Mouse (Mus musculus): ENCODE data around the gene Fzr1.

Gene Fzr1

GRCm38 (mm10) chr10:81401205-81401520, 22.8 kb upstream of the Fzr1 start:
- no peak for DNase-seq

- no peak for DNase-seq
Observed at GRCm38 (mm10) chr10:81400371-81401204, 22.3 kb upstream of the Fzr1 start.

- no peak for DNase-seq
Observed at GRCm38 (mm10) chr10:81399798-81400308, 21.5 kb upstream of the Fzr1 start.

- no peak for DNase-seq
Observed at GRCm38 (mm10) chr10:81399296-81399695, 21.0 kb upstream of the Fzr1 start.

- no peak for DNase-seq
Observed at GRCm38 (mm10) chr10:81396749-81397148, 18.4 kb upstream of the Fzr1 start.

- DNase-seq, result no peak
Observed at GRCm38 (mm10) chr10:81395865-81396264, 17.5 kb upstream of the Fzr1 start.

GRCm38 (mm10) chr10:81395127-81395526, 16.8 kb upstream of the Fzr1 start:
- peak; percentile 82 for DNase-seq

GRCm38 (mm10) chr10:81393456-81394063, 15.2 kb upstream of the Fzr1 start:
- peak; percentile 49 for DNase-seq

GRCm38 (mm10) chr10:81392781-81393185, 14.5 kb upstream of the Fzr1 start, which contains the start of gene Smim24:
TSS of gene Smim24 (plus strand) at chr10:81393051.
- no peak for DNase-seq

GRCm38 (mm10) chr10:81392270-81392669, 14.0 kb upstream of the Fzr1 start:
- no peak for DNase-seq

- no peak for DNase-seq
Observed at GRCm38 (mm10) chr10:81390678-81390965, 12.3 kb upstream of the Fzr1 start.

- DNase-seq, result peak; percentile 83
Observed at GRCm38 (mm10) chr10:81389801-81390677, 11.7 kb upstream of the Fzr1 start.

- no peak for DNase-seq
Observed at GRCm38 (mm10) chr10:81389373-81389772, 11.1 kb upstream of the Fzr1 start.

GRCm38 (mm10) chr10:81388505-81389055, 10.3 kb upstream of the Fzr1 start, which contains the start of gene Gm48552:
TSS of gene Gm48552 (plus strand) at chr10:81389005.
- DNase-seq, result no peak

- DNase-seq, result no peak
Observed at GRCm38 (mm10) chr10:81387716-81388115, 9.4 kb upstream of the Fzr1 start.

- no peak for DNase-seq
Observed at GRCm38 (mm10) chr10:81385603-81386306, 7.4 kb upstream of the Fzr1 start.

- DNase-seq, result no peak
Observed at GRCm38 (mm10) chr10:81384605-81384982, 6.3 kb upstream of the Fzr1 start.

- DNase-seq, result peak; percentile 100
Observed at GRCm38 (mm10) chr10:81383802-81384604, 5.7 kb upstream of the Fzr1 start, which contains the start of the genes Dohh and Gm48551. TSS of gene Dohh (plus strand) at chr10:81384428. TSS of gene Gm48551 (plus strand) at chr10:81384466.

GRCm38 (mm10) chr10:81382039-81382438, 3.7 kb upstream of the Fzr1 start:
- peak; percentile 72 for DNase-seq

GRCm38 (mm10) chr10:81379809-81380378, 1.6 kb upstream of the Fzr1 start:
- no peak for DNase-seq

- DNase-seq, result no peak
Observed at GRCm38 (mm10) chr10:81379183-81379553, 852 bp upstream of the Fzr1 start.
